Comparison of ENCODE assay signal across 31 mouse cellular contexts in the genomic region with DNA sequence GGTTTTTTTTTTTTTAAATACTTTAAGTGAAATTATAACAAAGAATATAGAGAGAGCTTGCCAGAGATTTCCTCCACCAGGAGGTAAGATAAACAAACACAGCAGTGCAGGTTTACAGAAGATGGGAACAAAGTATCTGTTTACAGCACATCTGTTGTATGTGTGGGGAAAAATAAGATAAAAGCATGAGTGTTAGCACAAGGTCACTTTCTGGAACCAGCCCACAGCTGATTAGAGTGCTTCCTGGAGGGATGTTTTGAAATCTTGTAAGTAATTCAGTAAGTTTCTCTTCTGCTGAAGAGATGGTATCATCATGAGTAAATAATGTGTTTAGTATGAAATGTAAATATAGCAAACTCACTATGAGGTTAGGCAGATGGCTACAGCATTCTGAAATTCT. TPM values are rescaled to one million over a fixed set of nuclear protein-coding genes. Genes with fewer than 3 reads are reported as not detected.
DNase-seq lines count a peak whose midpoint lies in the region; ATAC-seq lines count a peak whose summit lies in the region.
"Had no signal": no experiment of that assay in that cellular context is flagged by ENCODE, and none has a peak within 500 bp of the region (broad histone marks: within the 10 kb centered on the region; RNA-seq: fewer than 3 reads in every experiment).

No protein-coding gene starts in this region.

- H3K4me1 ChIP-seq in intestine, embryonic 16.5 days (ENCODE audit: control insufficient read depth, insufficient read depth, low read length): no peaks in the 10 kb centered on the region
- no peaks in the 10 kb centered on the region for H3K4me1 ChIP-seq in intestine, embryonic 15.5 days (replicated peaks)
- no peaks in the 10 kb centered on the region for H3K4me1 ChIP-seq in lung, embryonic 15.5 days
- H3K4me1 ChIP-seq: embryonic facial prominence, embryonic 13.5 days; forebrain, embryonic 10.5 days; forebrain, embryonic 13.5 days; heart, embryonic 10.5 days; hindbrain, embryonic 10.5 days; hindbrain, embryonic 13.5 days had no signal

- no peak overlapping the region for H3K4me2 ChIP-seq in intestine, embryonic 16.5 days (ENCODE audit: low read depth, low read length)
- H3K4me2 ChIP-seq in intestine, embryonic 15.5 days (replicated peaks): no peak overlapping the region
- no peak overlapping the region for H3K4me2 ChIP-seq in lung, embryonic 15.5 days
- H3K4me2 ChIP-seq: embryonic facial prominence, embryonic 13.5 days; forebrain, embryonic 13.5 days; hindbrain, embryonic 13.5 days had no signal

- no peak overlapping the region for H3K27ac ChIP-seq in intestine, embryonic 16.5 days (ENCODE audit: low read length)
- no peak overlapping the region for H3K27ac ChIP-seq in intestine, embryonic 15.5 days
- H3K27ac ChIP-seq in lung, embryonic 15.5 days: no peak overlapping the region
- H3K27ac ChIP-seq: embryonic facial prominence, embryonic 13.5 days; forebrain, embryonic 10.5 days; forebrain, embryonic 13.5 days; heart, adult 2 months; heart, embryonic 10.5 days; hindbrain, embryonic 10.5 days; hindbrain, embryonic 13.5 days had no signal

- peak; percentile 26; the same call in 1 of the 2 replicates for ATAC-seq in intestine, embryonic 16.5 days
- no peak for ATAC-seq in intestine, embryonic 15.5 days
- peak; percentile 14; the same call in 1 of the 2 replicates for ATAC-seq in lung, embryonic 15.5 days (ENCODE audit: borderline replicate concordance, extremely low read depth, low FRiP score, low TSS enrichment)
- ATAC-seq: forebrain, embryonic 13.5 days; forebrain, embryonic 16.5 days; hindbrain, embryonic 16.5 days; Patski had no signal

- no peak overlapping the region for H3K4me3 ChIP-seq in intestine, embryonic 16.5 days (ENCODE audit: low read length)
- no peak overlapping the region for H3K4me3 ChIP-seq in intestine, embryonic 15.5 days (replicated peaks)
- H3K4me3 ChIP-seq in lung, embryonic 15.5 days: no peak overlapping the region
- H3K4me3 ChIP-seq: embryonic facial prominence, embryonic 13.5 days; forebrain, embryonic 10.5 days; forebrain, embryonic 13.5 days; heart, adult 2 months; heart, embryonic 10.5 days; hindbrain, embryonic 10.5 days; hindbrain, embryonic 13.5 days had no signal

- H3K36me3 ChIP-seq in intestine, embryonic 16.5 days (ENCODE audit: control insufficient read depth, insufficient read depth, low read length): no peaks in the 10 kb centered on the region
- H3K36me3 ChIP-seq in intestine, embryonic 15.5 days: no peaks in the 10 kb centered on the region
- H3K36me3 ChIP-seq in lung, embryonic 15.5 days: no peaks in the 10 kb centered on the region
- H3K36me3 ChIP-seq: embryonic facial prominence, embryonic 13.5 days; forebrain, embryonic 10.5 days; G1E; heart, embryonic 10.5 days; hindbrain, embryonic 10.5 days; hindbrain, embryonic 13.5 days had no signal

- no peak for DNase-seq in lung, postnatal 25 days (ENCODE audit: low spot score)
- DNase-seq in 3T3-L1 (ENCODE audit: low read depth, low spot score): peak; percentile 15
- DNase-seq in 416B (ENCODE audit: low read depth): peak; percentile 49
- no peak for DNase-seq in spleen, postnatal 4 days (ENCODE audit: low spot score in 2 of 2)
- no peak for DNase-seq in kidney, postnatal 4 days
- DNase-seq: adrenal gland, postnatal 10 days; adrenal gland, postnatal 36 days; B cell, adult 2 months; cerebellum, adult 11 months; cerebellum, adult 2 months; cerebellum, adult 9-11 months; cerebellum, postnatal 25 days; gastrocnemius, postnatal 10 days; gastrocnemius, postnatal 36 days; heart, adult 2 months; heart, postnatal 10 days; heart, postnatal 36 days had no signal

- H3K27me3 ChIP-seq in intestine, embryonic 16.5 days (replicated peaks; ENCODE audit: control insufficient read depth, insufficient read depth, low read length): no peaks in the 10 kb centered on the region
- no peaks in the 10 kb centered on the region for H3K27me3 ChIP-seq in intestine, embryonic 15.5 days (replicated peaks)
- no peaks in the 10 kb centered on the region for H3K27me3 ChIP-seq in lung, embryonic 15.5 days
- H3K27me3 ChIP-seq: CH12.LX; embryonic facial prominence, embryonic 13.5 days; forebrain, embryonic 13.5 days; hindbrain, embryonic 13.5 days; Patski had no signal

- no peak overlapping the region for H3K9ac ChIP-seq in intestine, embryonic 16.5 days (ENCODE audit: low read depth, low read length)
- H3K9ac ChIP-seq in intestine, embryonic 15.5 days: no peak overlapping the region
- H3K9ac ChIP-seq in lung, embryonic 15.5 days: no peak overlapping the region
- H3K9ac ChIP-seq: embryonic facial prominence, embryonic 13.5 days; forebrain, embryonic 13.5 days; hindbrain, embryonic 13.5 days had no signal

- no peaks in the 10 kb centered on the region for H3K9me3 ChIP-seq in intestine, embryonic 16.5 days (ENCODE audit: control insufficient read depth, low read length)
- H3K9me3 ChIP-seq in intestine, embryonic 15.5 days: no peaks in the 10 kb centered on the region
- H3K9me3 ChIP-seq in lung, embryonic 15.5 days: no peaks in the 10 kb centered on the region
- H3K9me3 ChIP-seq: embryonic facial prominence, embryonic 13.5 days; forebrain, embryonic 10.5 days; forebrain, embryonic 13.5 days; G1E; heart, embryonic 10.5 days; hindbrain, embryonic 10.5 days; hindbrain, embryonic 13.5 days had no signal

RNA-seq across cellular contexts. Expression of a gene that starts 57.0 kb away (rescaled TPM):
- polyA plus RNA-seq in intestine, embryonic 16.5 days (2015; fragmentation: Nextera tagmentation; extraction: Ambion mirVana): 33.9 and 37.3 TPM in 2 replicates
- polyA plus RNA-seq in intestine, embryonic 15.5 days (2015; fragmentation: Nextera tagmentation; extraction: Ambion mirVana): 44.4 and 49.6 TPM in 2 replicates
- 45.1 and 48.9 TPM in 2 replicates for polyA plus RNA-seq in lung, embryonic 15.5 days (2015; fragmentation: Nextera tagmentation; extraction: Ambion mirVana)

RNA-seq across cellular contexts. Expression of a gene that starts 57.3 kb away (rescaled TPM):
- 7.9 and 8.2 TPM in 2 replicates for polyA plus RNA-seq in intestine, embryonic 16.5 days (2015; fragmentation: Nextera tagmentation; extraction: Ambion mirVana)
- polyA plus RNA-seq in intestine, embryonic 15.5 days (2015; fragmentation: Nextera tagmentation; extraction: Ambion mirVana): 5.3 and 6.1 TPM in 2 replicates
- polyA plus RNA-seq in lung, embryonic 15.5 days (2015; fragmentation: Nextera tagmentation; extraction: Ambion mirVana): 4.2 and 5.7 TPM in 2 replicates

Comparison
In these comparisons a context has a peak if more than half of its experiments do, and no peak if none do; other contexts are left out.
1. DNase-seq: peak in 3T3-L1 (single experiment) and 416B (single experiment); none in lung, postnatal 25 days (single experiment), spleen, postnatal 4 days (0 of 2) and kidney, postnatal 4 days (0 of 2).